Mouse (Mus musculus): ENCODE measurements at regions not wholly inside any gene's neighbourhood (a gene's known extent, or its start where the extent isn't known, plus 50 kb on each side); places are given as distances from the start of the nearest gene placed in this dataset.
A peak's percentile ranks its signal among the peaks of the same experiment; 100 is the strongest.

- DNase-seq (ENCODE audit: low spot score), result peak; percentile 79
Measured at GRCm38 (mm10) chr13:84514981-84515510, 292.9 kb downstream of the Tmem161b start.

Data from embryo, embryonic 10 days (tissue).